Mouse (Mus musculus) lung, adult 2 months (tissue): Measurements from ENCODE around the gene Rpl27.

ENCODE experiments used
- CTCF ChIP-seq: fragments of 200-500 bp; IDR thresholded peaks from 2 replicates; pipeline ENCODE4 v1.5.1; 2011; ENCODE audit warnings: mild to moderate bottlenecking, low read length, control low read depth; ENCODE audit not compliant: insufficient read depth
- POLR2A ChIP-seq: fragments of 200-500 bp; IDR thresholded peaks from 2 replicates; pipeline ENCODE4 v1.6.1; 2011; ENCODE audit warnings: low read depth, mild to moderate bottlenecking, control low read depth, low read length, borderline replicate concordance; ENCODE audit errors: extremely low read depth

- TF ChIP-seq CTCF = no peak
- TF ChIP-seq POLR2A = no peak
Measured at GRCm38 (mm10) chr11:101416433-101417100, 25.5 kb upstream of the Rpl27 start.
